Mouse (Mus musculus) embryonic facial prominence, embryonic 13.5 days (tissue): ENCODE measurements around the gene Serinc5. TPM values are rescaled to one million over a fixed set of nuclear protein-coding genes. Genes with fewer than 3 reads are reported as not detected.
A peak's percentile ranks its signal among the peaks of the same experiment; 100 is the strongest.

Experiments
- ATAC-seq: fragments of 200-750 bp; cut with Nextera tagmentation; 2 replicates; pipeline ENCODE4 v1.8.0; 2017; ENCODE audit warnings: low read depth; ENCODE audit not compliant: insufficient number of reproducible peaks, insufficient read depth, low FRiP score, low TSS enrichment
- H3K27ac ChIP-seq: fragments of 300-500 bp; sonication (generic); 2 replicates; pipeline ENCODE4 v1.5.1; 2015; ENCODE audit warnings: moderate library complexity, mild to moderate bottlenecking, inconsistent platforms
- H3K27me3 ChIP-seq: fragments of 300-500 bp; sonication (generic); 2 replicates; pipeline ENCODE4 v1.6.1; 2015; ENCODE audit warnings: mild to moderate bottlenecking, inconsistent platforms
- H3K36me3 ChIP-seq: fragments of 300-500 bp; sonication (generic); 2 replicates; pipeline ENCODE4 v1.6.1; 2015; ENCODE audit warnings: mild to moderate bottlenecking, inconsistent platforms
- H3K4me1 ChIP-seq: fragments of 300-500 bp; sonication (generic); 2 replicates; pipeline ENCODE4 v1.6.1; 2015; ENCODE audit warnings: inconsistent platforms
- H3K4me2 ChIP-seq: fragments of 300-500 bp; sonication (generic); 2 replicates; pipeline ENCODE4 v1.6.1; 2015; ENCODE audit warnings: moderate library complexity, mild to moderate bottlenecking, inconsistent platforms
- H3K4me3 ChIP-seq: fragments of 300-500 bp; sonication (generic); 2 replicates; pipeline ENCODE4 v1.5.1; 2015; ENCODE audit warnings: mild to moderate bottlenecking, inconsistent platforms
- H3K9ac ChIP-seq: fragments of 300-500 bp; sonication (generic); 2 replicates; pipeline ENCODE4 v1.6.1; 2015; ENCODE audit warnings: mild to moderate bottlenecking, inconsistent platforms
- H3K9me3 ChIP-seq: fragments of 300-500 bp; sonication (generic); 2 replicates; pipeline ENCODE4 v1.6.1; 2016; ENCODE audit warnings: inconsistent platforms
- WGBS: fragments of 180-500 bp; shearing (Covaris S2); methylation state at CpG from one replicate; pipeline ENCODE4 v1.1.7; 2015; ENCODE audit warnings: mixed read lengths; 5-methylcytosine and 5-hydroxymethylcytosine counted together
- polyA plus RNA-seq: library from polyadenylated mRNA; unstranded; fragments of >200 nt; fragmentation: Nextera tagmentation; extraction: Ambion mirVana; gene quantifications from 2 replicates; pipeline ENCODE4 v1.2.1, GENCODE M21; 2015

The Serinc5 gene
- polyA plus RNA-seq, 1 experiment from 2014 or later = 9.4 TPM

DNA sequence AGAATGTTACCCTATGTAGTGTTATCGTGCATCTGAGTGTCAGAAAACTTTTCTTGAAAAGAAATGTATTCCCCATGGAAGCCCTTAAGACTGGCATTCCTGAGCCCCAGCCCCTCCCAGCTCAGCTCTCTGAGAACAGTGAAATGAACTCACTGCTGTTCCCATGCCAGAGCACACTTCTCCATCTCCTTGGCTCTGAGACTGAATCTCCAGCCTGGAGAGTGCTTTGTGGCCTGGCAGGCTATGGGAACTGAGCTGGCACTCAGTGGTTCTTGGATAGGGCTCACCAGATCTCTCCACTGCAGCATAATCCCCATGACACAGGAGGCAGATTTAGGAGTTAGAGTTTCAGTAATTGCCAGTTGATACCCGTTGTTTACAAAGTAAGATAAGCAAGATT is 36.8 kb downstream of the Serinc5 start:
- WGBS = 51% methylated on average over 2 of the region's 2 CpGs
- ATAC-seq = no peak

GRCm38 (mm10) chr13:92649111-92649510 is 38.2 kb downstream of the Serinc5 start:
- WGBS = 84% methylated on average over 10 of the region's 10 CpGs
- H3K36me3 ChIP-seq = no peaks in the 10 kb centered on the region

More for the DNA sequence above, 36.8 kb downstream of the Serinc5 start:
- H3K9ac ChIP-seq = no peak overlapping the region
- no peak overlapping the region for H3K4me3 ChIP-seq
- H3K4me1 ChIP-seq = peaks cover 23% of the 10 kb centered on the region
- no peaks in the 10 kb centered on the region for H3K36me3 ChIP-seq
- H3K9me3 ChIP-seq = no peaks in the 10 kb centered on the region
- no peaks in the 10 kb centered on the region for H3K27me3 ChIP-seq
- no peak overlapping the region for H3K4me2 ChIP-seq
- no peak overlapping the region for H3K27ac ChIP-seq

GRCm38 (mm10) chr13:92650956-92651355 is 40.1 kb downstream of the Serinc5 start:
- ATAC-seq = no peak
- Histone ChIP-seq H3K4me3 (no peak overlapping the region), H3K4me2 (no peak overlapping the region), H3K36me3 (no peaks in the 10 kb centered on the region), H3K27ac (peak overlapping the region; percentile 12; the same call in 1 of the 2 replicates), H3K9me3 (no peaks in the 10 kb centered on the region), H3K27me3 (no peaks in the 10 kb centered on the region), H3K4me1 (peaks cover 18% of the 10 kb centered on the region), H3K9ac (no peak overlapping the region)
- WGBS = 53% methylated on average over 2 of the region's 2 CpGs

More at GRCm38 (mm10) chr13:92649111-92649510, 38.2 kb downstream of the Serinc5 start:
- Histone ChIP-seq H3K9me3 (no peaks in the 10 kb centered on the region), H3K4me1 (peaks cover 23% of the 10 kb centered on the region), H3K4me3 (no peak overlapping the region), H3K27ac (no peak overlapping the region), H3K9ac (no peak overlapping the region), H3K4me2 (no peak overlapping the region), H3K27me3 (no peaks in the 10 kb centered on the region)
- ATAC-seq = no peak

DNA sequence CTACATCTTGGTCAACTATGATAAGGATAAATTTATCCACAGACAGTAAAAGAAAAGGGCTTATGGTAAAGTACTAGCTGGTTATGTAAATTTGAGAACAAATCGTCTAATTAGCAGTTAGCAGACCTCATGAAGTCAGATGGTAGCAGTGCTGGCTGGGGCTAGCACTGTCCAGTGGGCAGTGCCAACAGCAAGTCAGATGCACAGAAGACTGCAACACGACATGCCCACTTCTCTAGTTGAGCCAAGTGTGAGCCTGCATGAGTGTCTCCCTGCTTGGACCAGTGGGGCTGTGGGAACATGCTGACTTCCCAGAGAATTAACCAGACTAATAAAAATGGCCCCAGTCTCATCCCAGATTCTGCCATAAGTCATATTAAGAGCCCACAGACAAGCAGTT is 41.6 kb downstream of the Serinc5 start:
- no peak for ATAC-seq
- no peaks in the 10 kb centered on the region for H3K9me3 ChIP-seq
- no peak overlapping the region for H3K9ac ChIP-seq
- peaks cover 16% of the 10 kb centered on the region for H3K4me1 ChIP-seq
- no peak overlapping the region for H3K4me3 ChIP-seq
- 85% methylated on average over 2 of the region's 2 CpGs for WGBS
- H3K27ac ChIP-seq = no peak overlapping the region
- no peaks in the 10 kb centered on the region for H3K36me3 ChIP-seq
- no peak overlapping the region for H3K4me2 ChIP-seq
- no peaks in the 10 kb centered on the region for H3K27me3 ChIP-seq

- Histone ChIP-seq H3K4me3 (no peak overlapping the region), H3K9me3 (no peaks in the 10 kb centered on the region), H3K4me2 (no peak overlapping the region), H3K27ac (no peak overlapping the region), H3K4me1 (peaks cover 16% of the 10 kb centered on the region), H3K27me3 (no peaks in the 10 kb centered on the region), H3K36me3 (no peaks in the 10 kb centered on the region), H3K9ac (no peak overlapping the region)
- no peak for ATAC-seq
- WGBS = 41% methylated on average over 5 of the region's 5 CpGs
Observed at GRCm38 (mm10) chr13:92653283-92653682, 42.4 kb downstream of the Serinc5 start.

DNA sequence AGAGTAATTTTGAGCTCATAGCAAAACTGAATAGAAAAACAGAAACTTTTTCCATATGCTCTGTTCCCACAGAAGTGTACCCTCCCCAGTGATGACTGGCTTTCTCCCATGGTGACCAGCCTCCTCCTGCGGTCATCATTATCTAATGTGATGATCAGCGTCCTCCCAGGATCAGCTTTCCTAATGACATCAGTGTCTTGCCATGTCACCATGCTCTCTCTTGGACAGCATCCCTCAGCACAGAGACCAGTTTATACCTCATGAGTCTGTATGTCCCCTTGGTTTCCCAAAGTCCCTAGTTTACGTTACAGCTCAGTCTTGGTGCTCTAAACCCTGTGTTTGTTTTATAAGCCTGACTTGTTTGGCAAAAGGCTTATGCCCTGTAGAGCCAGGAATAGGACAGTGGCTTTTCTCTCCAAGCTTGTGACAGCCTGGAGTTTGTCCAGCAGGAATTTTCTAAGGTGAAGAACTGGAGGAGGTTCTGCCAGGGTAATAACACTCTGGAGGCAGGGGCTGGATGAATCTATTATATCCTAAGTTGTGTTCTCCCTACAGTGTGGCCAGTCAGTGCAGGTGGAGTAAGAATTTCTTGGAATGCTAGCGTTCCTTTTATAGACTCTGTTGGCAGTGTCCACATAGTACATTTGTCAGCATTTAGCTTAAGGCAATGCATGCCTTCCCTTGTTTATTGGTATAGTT is 46.1 kb downstream of the Serinc5 start:
- Histone ChIP-seq H3K27me3 (no peaks in the 10 kb centered on the region), H3K27ac (no peak overlapping the region), H3K4me3 (no peak overlapping the region), H3K4me1 (peaks cover 16% of the 10 kb centered on the region), H3K36me3 (no peaks in the 10 kb centered on the region; the same call in 1 of the 2 replicates), H3K9ac (no peak overlapping the region), H3K4me2 (no peak overlapping the region), H3K9me3 (no peaks in the 10 kb centered on the region)
- no peak for ATAC-seq
- 75% methylated on average over 4 of the region's 4 CpGs for WGBS

DNA sequence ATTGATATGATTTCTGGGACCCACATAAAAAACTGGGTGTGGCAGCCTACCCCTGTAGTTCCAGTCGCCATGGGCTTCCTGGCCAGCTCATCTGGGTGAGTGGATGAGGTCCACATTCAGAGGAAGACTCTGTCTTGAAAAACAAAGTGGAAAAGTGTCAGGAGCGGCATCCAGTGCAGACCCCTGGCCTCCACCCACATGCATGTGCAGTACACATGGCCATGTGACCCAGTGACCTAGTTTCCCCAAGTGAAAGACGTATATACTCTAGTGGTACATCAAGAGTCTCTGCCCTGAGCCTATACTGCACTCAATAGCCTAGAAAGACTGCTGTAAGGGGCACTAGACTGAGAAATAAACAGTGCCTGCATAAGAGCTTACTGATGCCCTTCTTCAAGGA is 48.7 kb downstream of the Serinc5 start:
- no peak overlapping the region for H3K4me3 ChIP-seq
- WGBS = 76% methylated on average over 3 of the region's 3 CpGs
- no peaks in the 10 kb centered on the region for H3K27me3 ChIP-seq
- no peaks in the 10 kb centered on the region for H3K9me3 ChIP-seq
- no peak overlapping the region for H3K27ac ChIP-seq
- ATAC-seq = no peak
- H3K4me2 ChIP-seq = no peak overlapping the region
- H3K9ac ChIP-seq = no peak overlapping the region
- H3K4me1 ChIP-seq = peaks cover 26% of the 10 kb centered on the region
- H3K36me3 ChIP-seq = no peaks in the 10 kb centered on the region; the same call in 1 of the 2 replicates

- Histone ChIP-seq H3K27me3 (no peaks in the 10 kb centered on the region), H3K4me3 (no peak overlapping the region)
- WGBS = 58% methylated on average over 8 of the region's 8 CpGs
Observed at GRCm38 (mm10) chr13:92662555-92663286, 51.8 kb downstream of the Serinc5 start.

GRCm38 (mm10) chr13:92665008-92665407 is 54.1 kb downstream of the Serinc5 start:
- ATAC-seq = no peak
- Histone ChIP-seq H3K4me2 (no peak overlapping the region), H3K9ac (no peak overlapping the region), H3K36me3 (no peaks in the 10 kb centered on the region; the same call in 1 of the 2 replicates), H3K4me1 (peaks cover 11% of the 10 kb centered on the region), H3K27ac (no peak overlapping the region), H3K27me3 (no peaks in the 10 kb centered on the region), H3K9me3 (no peaks in the 10 kb centered on the region), H3K4me3 (no peak overlapping the region)
- WGBS = 81% methylated on average over 4 of the region's 4 CpGs

More at GRCm38 (mm10) chr13:92662555-92663286, 51.8 kb downstream of the Serinc5 start:
- Histone ChIP-seq H3K4me2 (no peak overlapping the region), H3K36me3 (no peaks in the 10 kb centered on the region; the same call in 1 of the 2 replicates), H3K4me1 (peaks cover 26% of the 10 kb centered on the region), H3K27ac (no peak overlapping the region), H3K9me3 (no peaks in the 10 kb centered on the region), H3K9ac (no peak overlapping the region)
- no peak for ATAC-seq

GRCm38 (mm10) chr13:92668214-92668985 is 57.5 kb downstream of the Serinc5 start:
- peaks cover 1% of the 10 kb centered on the region; the same call in 1 of the 2 replicates for H3K4me1 ChIP-seq
- no peak for ATAC-seq
- 94% methylated on average over 6 of the region's 6 CpGs for WGBS
- no peak overlapping the region for H3K9ac ChIP-seq
- no peak overlapping the region for H3K4me2 ChIP-seq
- no peaks in the 10 kb centered on the region for H3K36me3 ChIP-seq
- H3K4me3 ChIP-seq = no peak overlapping the region
- H3K27me3 ChIP-seq = no peaks in the 10 kb centered on the region
- no peak overlapping the region for H3K27ac ChIP-seq
- H3K9me3 ChIP-seq = no peaks in the 10 kb centered on the region

- Histone ChIP-seq H3K4me2 (no peak overlapping the region), H3K36me3 (no peaks in the 10 kb centered on the region), H3K4me1 (peaks cover 26% of the 10 kb centered on the region), H3K9me3 (no peaks in the 10 kb centered on the region), H3K27ac (no peak overlapping the region), H3K9ac (no peak overlapping the region), H3K4me3 (no peak overlapping the region), H3K27me3 (no peaks in the 10 kb centered on the region)
- 74% methylated on average over 1 of the region's 1 CpGs for WGBS
- ATAC-seq = no peak
Observed at GRCm38 (mm10) chr13:92671727-92672126, 60.8 kb downstream of the Serinc5 start.
